Mouse (Mus musculus): ENCODE results near the gene 1700025G04Rik.

1700025G04Rik gene

DNA sequence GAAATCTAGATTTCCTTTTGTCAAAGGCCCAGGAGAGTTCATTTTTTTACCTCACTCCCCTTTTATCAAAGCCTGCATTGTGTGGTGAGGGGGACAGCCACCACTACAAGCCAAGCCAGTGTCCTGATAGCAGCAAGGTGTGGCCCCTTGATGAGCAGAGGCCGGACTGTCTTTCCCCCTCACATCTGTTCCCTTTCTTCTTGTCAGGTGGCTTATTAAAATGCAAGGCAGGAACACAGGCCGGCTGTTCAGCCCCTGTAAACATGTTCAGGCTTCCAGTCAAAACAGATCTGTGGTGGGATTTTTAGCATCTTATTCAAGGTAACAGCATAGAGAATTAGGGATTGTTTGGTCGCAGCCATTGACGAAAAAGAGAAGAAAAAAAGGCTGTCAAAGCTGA is 105.9 kb downstream of the 1700025G04Rik start:
- Histone ChIP-seq H3K27me3 (ENCODE audit: insufficient read depth, low read length) (no peaks in the 10 kb centered on the region), H3K36me3 (ENCODE audit: insufficient read depth, low read length) (no peaks in the 10 kb centered on the region), H3K4me3 (replicated peaks; ENCODE audit: low read length) (no peak overlapping the region), H3K9me3 (ENCODE audit: low read length) (no peaks in the 10 kb centered on the region), H3K4me1 (replicated peaks; ENCODE audit: low read depth, low read length) (peaks cover 5% of the 10 kb centered on the region)
- TF ChIP-seq POU5F1 (IDR thresholded peaks at IDR 0.05; ENCODE audit: borderline replicate concordance, low read length): no peak
- no peak for TF ChIP-seq NANOG (IDR thresholded peaks at IDR 0.05; ENCODE audit: borderline replicate concordance, low read length)
- no peak for TF ChIP-seq CTCF (conservative IDR thresholded peaks at IDR 0.05; ENCODE audit: low read length)

DNA sequence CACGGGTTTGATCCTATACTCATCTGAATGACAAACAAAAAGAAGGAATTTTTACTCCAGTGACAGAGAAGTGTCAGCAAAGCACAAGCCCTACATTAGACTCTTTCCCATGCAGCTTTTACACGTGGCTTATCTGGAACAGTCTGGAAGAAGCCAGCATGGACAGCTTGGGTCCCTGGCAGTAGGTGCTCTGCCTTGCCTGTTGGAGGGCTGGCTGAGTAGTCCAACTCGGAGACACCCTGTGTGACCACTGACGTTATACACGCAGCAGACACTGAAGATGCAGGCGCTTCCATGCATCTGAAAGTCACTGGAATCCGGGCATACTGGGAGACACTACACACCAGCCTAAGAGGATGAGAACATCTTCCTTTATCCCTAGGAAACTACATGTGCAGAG is 109.4 kb downstream of the 1700025G04Rik start:
- no peaks in the 10 kb centered on the region for H3K9me3 ChIP-seq (ENCODE audit: low read length)
- H3K4me1 ChIP-seq (replicated peaks; ENCODE audit: low read depth, low read length): peaks cover 23% of the 10 kb centered on the region
- H3K27me3 ChIP-seq (ENCODE audit: insufficient read depth, low read length): no peaks in the 10 kb centered on the region
- TF ChIP-seq POU5F1 (IDR thresholded peaks at IDR 0.05; ENCODE audit: borderline replicate concordance, low read length) (no peak), NANOG (IDR thresholded peaks at IDR 0.05; ENCODE audit: borderline replicate concordance, low read length) (no peak), CTCF (conservative IDR thresholded peaks at IDR 0.05; ENCODE audit: low read length) (no peak)
- no peaks in the 10 kb centered on the region for H3K36me3 ChIP-seq (ENCODE audit: insufficient read depth, low read length)
- no peak overlapping the region for H3K4me3 ChIP-seq (replicated peaks; ENCODE audit: low read length)

DNA sequence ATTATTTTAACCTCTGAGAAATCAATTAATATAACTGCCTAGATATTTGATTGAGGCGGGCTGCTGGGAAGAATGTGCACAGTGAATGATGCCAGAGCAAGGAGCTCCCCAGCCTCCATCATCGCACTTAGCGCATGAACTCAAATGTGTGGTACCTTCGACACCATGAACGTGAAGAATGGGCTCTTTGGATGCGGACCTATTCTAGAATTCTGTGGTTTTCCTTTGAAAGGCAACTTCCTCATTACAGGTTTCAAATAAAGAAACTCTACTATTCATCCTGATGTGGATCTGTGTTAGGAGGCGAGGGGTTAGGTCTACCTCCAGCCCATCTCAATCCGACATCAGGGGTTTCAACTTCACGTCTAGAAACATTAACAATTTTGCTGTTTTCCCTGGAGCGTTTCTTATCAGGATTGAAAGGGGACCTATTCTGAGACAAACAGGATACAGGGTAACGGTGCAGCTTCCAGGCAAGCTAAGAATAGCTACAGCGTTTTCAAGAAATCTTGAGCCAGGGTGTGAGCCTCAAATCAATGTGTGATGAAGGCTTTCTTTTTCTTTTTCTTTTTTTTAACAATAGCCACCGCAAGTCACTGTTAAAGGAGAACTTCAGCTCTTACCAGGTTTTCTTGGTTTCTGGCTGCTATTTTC is 110.0 kb downstream of the 1700025G04Rik start:
- TF ChIP-seq CTCF (conservative IDR thresholded peaks at IDR 0.05; ENCODE audit: low read length): no peak
- TF ChIP-seq NANOG (IDR thresholded peaks at IDR 0.05; ENCODE audit: borderline replicate concordance, low read length): no peak
- TF ChIP-seq POU5F1 (IDR thresholded peaks at IDR 0.05; ENCODE audit: borderline replicate concordance, low read length): no peak
- Histone ChIP-seq H3K4me1 (replicated peaks; ENCODE audit: low read depth, low read length) (peaks cover 26% of the 10 kb centered on the region), H3K27me3 (ENCODE audit: insufficient read depth, low read length) (no peaks in the 10 kb centered on the region), H3K4me3 (replicated peaks; ENCODE audit: low read length) (no peak overlapping the region), H3K9me3 (ENCODE audit: low read length) (no peaks in the 10 kb centered on the region), H3K36me3 (ENCODE audit: insufficient read depth, low read length) (no peaks in the 10 kb centered on the region)

DNA sequence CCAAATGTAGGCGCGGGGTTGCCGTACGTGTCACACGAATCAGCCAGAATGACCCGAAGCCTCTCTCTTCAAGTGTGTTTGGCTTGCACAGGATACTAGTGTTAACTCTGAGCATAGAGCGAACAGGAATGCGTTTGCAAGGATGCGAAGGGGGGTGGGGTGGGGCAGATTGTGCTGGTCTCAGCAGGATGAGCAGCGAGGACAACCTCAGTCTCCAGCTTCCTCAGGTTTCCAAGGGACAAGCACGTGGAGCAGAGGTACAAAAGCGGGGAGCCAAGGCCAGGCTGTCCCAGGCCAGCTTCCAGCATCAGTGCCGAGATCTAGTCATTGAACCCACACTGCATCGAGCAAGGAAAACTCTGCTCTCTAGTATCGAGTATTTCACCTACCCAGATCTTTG is 111.2 kb downstream of the 1700025G04Rik start:
- TF ChIP-seq POU5F1 (IDR thresholded peaks at IDR 0.05; ENCODE audit: borderline replicate concordance, low read length): no peak
- no peak for TF ChIP-seq NANOG (IDR thresholded peaks at IDR 0.05; ENCODE audit: borderline replicate concordance, low read length)
- TF ChIP-seq CTCF (conservative IDR thresholded peaks at IDR 0.05; ENCODE audit: low read length): no peak
- peaks cover 25% of the 10 kb centered on the region for H3K4me1 ChIP-seq (replicated peaks; ENCODE audit: low read depth, low read length)
- H3K36me3 ChIP-seq (ENCODE audit: insufficient read depth, low read length): no peaks in the 10 kb centered on the region
- H3K4me3 ChIP-seq (replicated peaks; ENCODE audit: low read length): no peak overlapping the region
- no peaks in the 10 kb centered on the region for H3K27me3 ChIP-seq (ENCODE audit: insufficient read depth, low read length)
- H3K9me3 ChIP-seq (ENCODE audit: low read length): no peaks in the 10 kb centered on the region

DNA sequence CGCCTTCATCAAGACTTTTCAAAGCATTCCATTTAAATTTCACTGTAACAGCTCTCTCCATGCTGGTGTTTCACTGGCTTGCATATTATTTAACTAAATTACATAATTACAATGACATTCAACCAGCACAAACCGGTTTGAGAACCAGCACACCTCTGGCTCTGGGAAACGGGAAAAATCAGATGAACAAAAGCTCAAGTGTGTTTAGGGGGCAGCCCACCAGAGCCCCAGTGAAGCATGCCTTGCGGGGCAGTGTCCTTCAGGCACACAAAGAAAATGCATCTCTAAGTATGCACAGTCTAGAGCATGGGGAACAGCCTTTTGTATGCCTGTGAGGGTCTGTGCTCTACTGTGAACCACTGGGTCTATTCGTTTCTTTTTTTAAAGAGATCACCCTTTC is 112.3 kb downstream of the 1700025G04Rik start:
- Histone ChIP-seq H3K36me3 (ENCODE audit: insufficient read depth, low read length) (no peaks in the 10 kb centered on the region), H3K4me3 (replicated peaks; ENCODE audit: low read length) (no peak overlapping the region), H3K9me3 (ENCODE audit: low read length) (no peaks in the 10 kb centered on the region), H3K4me1 (replicated peaks; ENCODE audit: low read depth, low read length) (peaks cover 25% of the 10 kb centered on the region), H3K27me3 (ENCODE audit: insufficient read depth, low read length) (no peaks in the 10 kb centered on the region)
- TF ChIP-seq POU5F1 (IDR thresholded peaks at IDR 0.05; ENCODE audit: borderline replicate concordance, low read length) (no peak), CTCF (conservative IDR thresholded peaks at IDR 0.05; ENCODE audit: low read length) (no peak), NANOG (IDR thresholded peaks at IDR 0.05; ENCODE audit: borderline replicate concordance, low read length) (no peak)

DNA sequence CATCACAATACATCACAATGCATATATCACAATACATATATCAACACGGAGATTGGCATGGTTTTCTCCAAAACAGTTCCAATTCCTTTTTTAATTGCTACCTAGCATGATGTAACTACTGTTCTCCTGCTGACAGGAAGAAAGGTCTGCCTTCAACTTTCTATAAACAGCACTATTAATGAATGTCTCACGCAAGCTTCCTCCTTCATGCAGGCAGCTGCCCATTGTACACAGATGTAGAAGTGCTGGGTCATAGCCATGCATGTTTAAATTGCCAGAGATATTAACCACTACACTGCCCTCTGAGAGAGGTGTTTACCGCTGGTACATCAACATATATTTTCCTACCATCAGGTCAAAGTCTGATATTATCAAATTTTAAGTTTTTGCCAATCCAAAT is 113.1 kb downstream of the 1700025G04Rik start:
- Histone ChIP-seq H3K4me3 (replicated peaks; ENCODE audit: low read length) (no peak overlapping the region), H3K36me3 (ENCODE audit: insufficient read depth, low read length) (no peaks in the 10 kb centered on the region), H3K4me1 (replicated peaks; ENCODE audit: low read depth, low read length) (peaks cover 25% of the 10 kb centered on the region), H3K27me3 (ENCODE audit: insufficient read depth, low read length) (no peaks in the 10 kb centered on the region), H3K9me3 (ENCODE audit: low read length) (no peaks in the 10 kb centered on the region)
- no peak for TF ChIP-seq POU5F1 (IDR thresholded peaks at IDR 0.05; ENCODE audit: borderline replicate concordance, low read length)
- no peak for TF ChIP-seq NANOG (IDR thresholded peaks at IDR 0.05; ENCODE audit: borderline replicate concordance, low read length)
- no peak for TF ChIP-seq CTCF (conservative IDR thresholded peaks at IDR 0.05; ENCODE audit: low read length)

DNA sequence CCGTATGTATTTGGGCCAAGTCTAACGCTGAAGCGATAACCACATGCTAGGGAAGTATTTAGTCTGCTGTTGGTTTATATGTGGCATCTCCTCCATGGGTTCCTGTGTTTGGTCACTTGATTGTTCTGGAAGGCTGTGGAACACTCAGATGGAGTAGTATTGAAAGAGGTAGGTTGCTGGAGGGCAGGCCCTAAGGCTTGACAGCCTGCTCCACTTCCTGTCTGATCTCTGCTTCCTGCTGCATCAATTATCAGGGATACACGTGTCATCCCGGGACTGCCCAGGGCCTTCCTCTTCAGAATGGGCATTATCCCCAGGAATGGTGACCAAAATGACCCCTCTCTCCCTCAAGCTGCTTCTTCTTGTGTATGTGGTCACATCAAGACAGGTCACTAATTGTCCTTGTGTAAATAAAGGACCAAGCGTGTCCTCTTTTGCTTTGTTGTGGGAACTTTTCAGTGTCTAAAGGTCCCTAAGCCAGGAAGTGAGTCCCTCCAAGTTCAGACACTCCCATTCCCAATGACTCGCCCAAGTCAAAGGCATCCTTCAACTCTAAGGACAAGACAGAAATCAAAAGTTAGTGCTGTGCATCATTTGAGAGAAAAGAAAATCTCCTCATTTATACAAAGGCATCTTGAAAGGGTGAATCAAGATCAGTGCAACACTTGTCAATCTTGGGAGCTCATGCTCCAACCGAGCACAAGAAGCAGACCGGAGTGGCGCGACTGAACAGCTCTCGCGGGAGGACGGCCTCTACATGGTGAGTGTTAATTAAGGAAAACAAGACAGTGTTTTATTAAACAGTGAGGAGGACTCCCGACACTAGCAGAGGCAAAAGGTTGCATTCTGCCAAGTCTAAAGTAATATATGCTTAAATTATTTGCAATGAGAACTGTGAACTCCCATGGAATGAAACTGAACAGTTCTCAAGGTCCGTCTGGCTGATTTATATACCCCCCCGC is 114.2 kb downstream of the 1700025G04Rik start:
- H3K36me3 ChIP-seq (ENCODE audit: insufficient read depth, low read length): no peaks in the 10 kb centered on the region
- H3K27me3 ChIP-seq (ENCODE audit: insufficient read depth, low read length): no peaks in the 10 kb centered on the region
- H3K4me1 ChIP-seq (replicated peaks; ENCODE audit: low read depth, low read length): peaks cover 25% of the 10 kb centered on the region
- TF ChIP-seq POU5F1 (IDR thresholded peaks at IDR 0.05; ENCODE audit: borderline replicate concordance, low read length): no peak
- TF ChIP-seq NANOG (IDR thresholded peaks at IDR 0.05; ENCODE audit: borderline replicate concordance, low read length): no peak
- TF ChIP-seq CTCF (conservative IDR thresholded peaks at IDR 0.05; ENCODE audit: low read length): no peak
- no peaks in the 10 kb centered on the region for H3K9me3 ChIP-seq (ENCODE audit: low read length)
- no peak overlapping the region for H3K4me3 ChIP-seq (replicated peaks; ENCODE audit: low read length)

DNA sequence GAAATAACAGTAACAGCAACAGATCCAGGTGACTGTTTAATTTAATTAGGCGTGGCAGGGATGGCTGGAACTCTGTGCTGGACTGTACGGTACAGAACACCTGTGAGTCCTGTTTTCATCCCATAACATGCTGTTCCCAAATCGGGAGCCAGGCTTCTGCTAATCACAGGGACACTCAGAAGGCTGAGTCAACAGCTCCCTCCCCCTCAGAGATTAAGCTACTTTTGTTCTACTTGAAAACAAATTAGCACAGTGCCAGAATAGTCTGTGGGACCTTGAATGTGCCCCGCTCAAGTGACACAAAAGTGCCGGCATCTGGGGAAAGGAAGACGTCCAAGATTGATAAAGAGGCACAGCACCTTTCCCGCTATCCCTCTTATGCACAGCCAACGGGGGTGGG is 115.0 kb downstream of the 1700025G04Rik start:
- no peaks in the 10 kb centered on the region for H3K9me3 ChIP-seq (ENCODE audit: low read length)

More for the DNA sequence above, 115.0 kb downstream of the 1700025G04Rik start:
- Histone ChIP-seq H3K4me1 (replicated peaks; ENCODE audit: low read depth, low read length) (peaks cover 25% of the 10 kb centered on the region), H3K36me3 (ENCODE audit: insufficient read depth, low read length) (no peaks in the 10 kb centered on the region), H3K4me3 (replicated peaks; ENCODE audit: low read length) (no peak overlapping the region), H3K27me3 (ENCODE audit: insufficient read depth, low read length) (no peaks in the 10 kb centered on the region)
- TF ChIP-seq CTCF (conservative IDR thresholded peaks at IDR 0.05; ENCODE audit: low read length): no peak
- TF ChIP-seq NANOG (IDR thresholded peaks at IDR 0.05; ENCODE audit: borderline replicate concordance, low read length): no peak
- TF ChIP-seq POU5F1 (IDR thresholded peaks at IDR 0.05; ENCODE audit: borderline replicate concordance, low read length): no peak
